Mouse (Mus musculus) kidney, adult 8-10 months (tissue): ENCODE measurements around the gene Rasgrf2.
A peak's percentile ranks its signal among the peaks of the same experiment; 100 is the strongest.

Experiments
- DNase-seq, 2 experiments: peaks; one replicate each; pipeline ENCODE4 v3.0.0; 2022

The Rasgrf2 gene

GRCm38 (mm10) chr13:92041584-92042563, 89.6 kb downstream of the Rasgrf2 start:
- peak in 1 of 2 experiments; percentile 5 for DNase-seq

GRCm38 (mm10) chr13:92030364-92031057, 100.9 kb downstream of the Rasgrf2 start:
- DNase-seq, result no peak

GRCm38 (mm10) chr13:92029666-92030065, 101.8 kb downstream of the Rasgrf2 start:
- DNase-seq, result no peak

- no peak for DNase-seq
Observed at GRCm38 (mm10) chr13:92027951-92028350, 103.5 kb downstream of the Rasgrf2 start.

GRCm38 (mm10) chr13:92026651-92027050, 104.8 kb downstream of the Rasgrf2 start:
- DNase-seq, result no peak

- DNase-seq, result no peak
Observed at GRCm38 (mm10) chr13:92025124-92025523, 106.3 kb downstream of the Rasgrf2 start.

GRCm38 (mm10) chr13:92022202-92022601, 109.3 kb downstream of the Rasgrf2 start:
- no peak for DNase-seq

- no peak for DNase-seq
Observed at GRCm38 (mm10) chr13:91996929-91997328, 134.5 kb downstream of the Rasgrf2 start.

GRCm38 (mm10) chr13:91991412-91991811, 140.0 kb downstream of the Rasgrf2 start:
- no peak for DNase-seq

- DNase-seq, result no peak
Observed at GRCm38 (mm10) chr13:91990709-91991284, 140.7 kb downstream of the Rasgrf2 start.

GRCm38 (mm10) chr13:91988378-91988777, 143.1 kb downstream of the Rasgrf2 start:
- DNase-seq, result no peak

GRCm38 (mm10) chr13:91986958-91987357, 144.5 kb downstream of the Rasgrf2 start:
- no peak for DNase-seq

GRCm38 (mm10) chr13:91985915-91986589, 145.4 kb downstream of the Rasgrf2 start:
- no peak for DNase-seq

- DNase-seq, result no peak
Observed at GRCm38 (mm10) chr13:91985019-91985418, 146.4 kb downstream of the Rasgrf2 start.

- DNase-seq, result no peak
Observed at GRCm38 (mm10) chr13:91982080-91982479, 149.4 kb downstream of the Rasgrf2 start.

GRCm38 (mm10) chr13:91981414-91981813, 150.0 kb downstream of the Rasgrf2 start:
- no peak for DNase-seq

GRCm38 (mm10) chr13:91976971-91977370, 154.5 kb downstream of the Rasgrf2 start:
- no peak for DNase-seq

- DNase-seq, result no peak
Observed at GRCm38 (mm10) chr13:91976541-91976940, 154.9 kb downstream of the Rasgrf2 start.

GRCm38 (mm10) chr13:91974154-91974553, 157.3 kb downstream of the Rasgrf2 start:
- no peak for DNase-seq

- no peak for DNase-seq
Observed at GRCm38 (mm10) chr13:91971246-91971645, 160.2 kb downstream of the Rasgrf2 start.

GRCm38 (mm10) chr13:91956474-91956873, 175.0 kb downstream of the Rasgrf2 start:
- no peak for DNase-seq

- DNase-seq, result no peak
Observed at GRCm38 (mm10) chr13:91955646-91956045, 175.8 kb downstream of the Rasgrf2 start.

- DNase-seq, result no peak
Observed at GRCm38 (mm10) chr13:91955175-91955574, 176.3 kb downstream of the Rasgrf2 start.
